Mouse (Mus musculus) liver, adult 2 months (tissue): ENCODE data around the gene Mbd4.

ENCODE experiments used
- CTCF ChIP-seq: fragments of 200-500 bp; IDR thresholded peaks from 2 replicates; pipeline ENCODE4 v1.5.1; 2011; ENCODE audit warnings: low read depth, low read length, control low read depth
- POLR2A ChIP-seq: fragments of 200-500 bp; IDR thresholded peaks from 2 replicates; pipeline ENCODE4 v1.6.1; 2011; ENCODE audit warnings: low read length, control low read depth; ENCODE audit not compliant: insufficient read depth; ENCODE audit errors: extremely low read depth

DNA sequence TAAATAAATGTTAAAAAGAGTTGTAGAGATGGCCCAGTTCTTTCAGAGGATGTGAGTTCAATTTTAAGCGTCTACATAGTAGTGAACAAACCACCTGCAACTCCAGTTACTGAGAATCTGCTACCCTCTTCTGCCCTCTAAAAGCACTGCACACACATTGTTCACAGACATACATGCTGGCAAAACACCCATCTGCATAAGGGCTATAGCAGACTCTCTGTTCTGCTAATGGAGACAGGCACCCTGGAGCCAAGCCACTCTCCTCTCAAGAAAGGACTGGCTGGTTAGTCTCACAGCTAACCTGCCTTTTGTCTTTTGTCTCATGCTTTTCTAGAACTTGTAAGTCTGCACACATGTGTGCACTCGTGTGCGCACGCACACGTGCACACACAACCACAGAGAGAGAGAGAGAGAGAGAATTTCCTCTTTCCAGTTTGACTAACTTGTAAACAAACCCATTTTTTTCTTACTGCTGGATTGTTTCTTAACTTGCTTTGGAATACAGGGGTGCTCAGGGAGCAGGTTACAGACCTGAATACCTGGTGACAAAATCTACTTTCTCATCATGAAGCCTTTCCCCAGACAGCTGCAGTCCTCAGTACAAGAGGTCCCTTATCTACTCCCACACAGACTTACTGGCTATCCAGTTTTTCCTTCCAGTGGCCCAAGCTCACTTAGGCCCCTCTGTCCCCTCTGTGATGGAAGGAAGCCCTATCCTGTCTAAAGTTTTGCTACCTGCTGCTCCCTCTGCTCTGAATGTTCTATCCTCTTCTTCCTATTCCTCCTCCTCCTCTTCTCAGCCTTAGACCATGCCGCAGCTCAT, 22.2 kb downstream of the Mbd4 start:
- TF ChIP-seq CTCF (no peak), POLR2A (no peak)
